Mouse (Mus musculus): ENCODE measurements at regions not wholly inside any gene's neighbourhood (a gene's known extent, or its start where the extent isn't known, plus 50 kb on each side); places are given as distances from the start of the nearest gene placed in this dataset.

DNA sequence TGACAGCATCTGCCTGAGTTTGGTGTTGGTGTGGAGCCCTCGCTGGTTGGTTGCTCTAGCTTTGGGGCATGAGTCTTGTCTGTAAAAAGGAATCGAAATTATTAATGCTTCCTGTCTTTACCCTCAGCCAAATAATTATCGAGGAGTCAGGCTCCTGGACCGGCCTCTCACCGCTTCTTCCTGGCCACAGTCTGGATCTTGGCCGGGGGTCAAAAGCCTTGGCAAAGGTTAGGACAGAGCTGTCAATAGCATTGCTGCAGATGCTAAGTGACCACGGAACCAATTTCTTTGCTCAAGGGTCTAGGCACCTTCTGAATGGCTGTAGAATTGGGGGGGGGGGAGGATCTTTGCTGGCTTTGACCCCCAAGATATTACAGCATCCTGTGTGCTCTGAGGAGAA lies 207.3 kb downstream of the Sec16b start:
- TF ChIP-seq POLR2A (IDR thresholded peaks at IDR 0.05; ENCODE audit: borderline replicate concordance, insufficient read depth, low read length): no peak
- no peak for TF ChIP-seq CTCF (IDR thresholded peaks at IDR 0.05; ENCODE audit: borderline replicate concordance, insufficient read depth, low read depth, low read length)
- no peak overlapping the region for H3K27ac ChIP-seq (ENCODE audit: insufficient read depth, low read length)
- peak; percentile 47 to 52 for DNase-seq
- no peaks in the 10 kb centered on the region; the same call in 1 of the 2 replicates for H3K4me1 ChIP-seq (ENCODE audit: control insufficient read depth, insufficient read depth, low read length)
- WGBS: 15% methylated on average over 7 of the region's 7 CpGs
- no peak overlapping the region for H3K4me3 ChIP-seq (replicated peaks; ENCODE audit: insufficient read depth, low read depth, low read length)
- H3K27me3 ChIP-seq (ENCODE audit: control insufficient read depth, insufficient read depth, low read length): no peaks in the 10 kb centered on the region; the same call in 1 of the 2 replicates

DNA sequence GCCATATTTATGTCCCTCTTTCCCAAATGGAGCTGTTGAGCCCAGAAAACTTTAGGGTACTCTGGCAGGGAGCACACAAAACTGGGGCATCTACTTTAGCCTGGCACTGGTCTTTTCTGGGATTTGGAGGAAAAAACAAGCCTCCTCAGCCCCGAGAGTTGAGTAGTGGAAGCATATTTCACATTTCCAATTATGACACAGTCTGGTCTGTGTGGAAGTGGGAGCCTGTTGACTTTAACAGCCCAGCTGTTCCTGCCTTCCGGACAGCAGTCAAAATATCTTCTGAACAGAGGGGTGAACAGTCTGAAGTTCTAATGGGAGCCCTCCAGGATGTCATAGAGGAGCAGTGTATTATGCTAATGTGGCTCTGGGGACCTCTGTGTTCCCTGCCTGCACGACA lies 209.1 kb downstream of the Sec16b start:
- DNase-seq: no peak
- H3K27me3 ChIP-seq (ENCODE audit: control insufficient read depth, insufficient read depth, low read length): no peaks in the 10 kb centered on the region; the same call in 1 of the 2 replicates
- no peaks in the 10 kb centered on the region; the same call in 1 of the 2 replicates for H3K4me1 ChIP-seq (ENCODE audit: control insufficient read depth, insufficient read depth, low read length)
- no peak overlapping the region for H3K4me3 ChIP-seq (replicated peaks; ENCODE audit: insufficient read depth, low read depth, low read length)
- no peak for TF ChIP-seq POLR2A (IDR thresholded peaks at IDR 0.05; ENCODE audit: borderline replicate concordance, insufficient read depth, low read length)
- TF ChIP-seq CTCF (IDR thresholded peaks at IDR 0.05; ENCODE audit: borderline replicate concordance, insufficient read depth, low read depth, low read length): no peak
- no peak overlapping the region for H3K27ac ChIP-seq (ENCODE audit: insufficient read depth, low read length)
- WGBS: 81% methylated on average over 3 of the region's 3 CpGs

DNA sequence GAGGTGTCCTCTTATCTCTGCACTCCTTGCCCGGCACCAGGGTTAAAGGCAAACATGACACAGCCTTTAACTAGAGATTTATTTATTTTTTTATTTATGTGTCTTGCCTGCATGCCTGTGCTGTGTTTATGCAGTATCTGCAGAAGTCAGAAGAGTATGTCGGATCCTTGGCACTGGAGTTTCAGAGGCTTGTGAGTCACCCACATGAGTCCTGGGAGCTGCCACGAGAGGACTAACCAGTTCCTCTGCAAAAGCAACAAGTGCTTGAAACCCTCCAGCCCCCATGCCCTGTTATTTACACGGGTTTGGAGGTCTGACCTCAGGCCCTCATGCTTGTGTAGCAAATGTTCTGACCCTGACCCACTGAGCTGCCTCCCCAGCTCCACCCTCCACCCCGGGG lies 210.6 kb downstream of the Sec16b start:
- WGBS: 87% methylated on average over 5 of the region's 5 CpGs
- no peak overlapping the region for H3K27ac ChIP-seq (ENCODE audit: insufficient read depth, low read length)
- H3K4me1 ChIP-seq (ENCODE audit: control insufficient read depth, insufficient read depth, low read length): no peaks in the 10 kb centered on the region; the same call in 1 of the 2 replicates
- no peaks in the 10 kb centered on the region; the same call in 1 of the 2 replicates for H3K27me3 ChIP-seq (ENCODE audit: control insufficient read depth, insufficient read depth, low read length)
- no peak overlapping the region for H3K4me3 ChIP-seq (replicated peaks; ENCODE audit: insufficient read depth, low read depth, low read length)
- TF ChIP-seq POLR2A (IDR thresholded peaks at IDR 0.05; ENCODE audit: borderline replicate concordance, insufficient read depth, low read length) (no peak), CTCF (IDR thresholded peaks at IDR 0.05; ENCODE audit: borderline replicate concordance, insufficient read depth, low read depth, low read length) (no peak)
- DNase-seq: no peak

DNA sequence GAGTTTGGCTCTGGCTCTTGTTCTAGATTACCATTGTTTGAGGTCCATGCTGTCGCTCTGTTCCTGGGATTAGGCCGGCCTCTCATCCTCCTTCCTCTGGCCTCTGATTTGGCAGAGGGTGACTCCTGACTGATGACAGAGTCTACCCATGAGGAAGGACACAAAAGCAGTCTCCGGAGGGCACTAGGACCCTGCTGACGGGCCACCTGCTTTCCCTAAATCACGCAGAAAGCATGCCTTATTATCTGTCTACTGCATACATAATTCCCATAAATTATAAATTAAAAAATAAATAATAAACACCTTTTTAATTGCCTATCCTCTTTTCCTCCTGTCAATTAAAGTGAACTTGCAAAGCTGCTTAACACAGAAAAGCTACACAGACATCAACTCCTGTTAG lies 215.4 kb downstream of the Sec16b start:
- no peak for DNase-seq
- WGBS: 61% methylated on average over 5 of the region's 5 CpGs
- TF ChIP-seq CTCF (IDR thresholded peaks at IDR 0.05; ENCODE audit: borderline replicate concordance, insufficient read depth, low read depth, low read length): no peak
- no peak for TF ChIP-seq POLR2A (IDR thresholded peaks at IDR 0.05; ENCODE audit: borderline replicate concordance, insufficient read depth, low read length)
- Histone ChIP-seq H3K4me3 (replicated peaks; ENCODE audit: insufficient read depth, low read depth, low read length) (no peak overlapping the region), H3K27ac (ENCODE audit: insufficient read depth, low read length) (no peak overlapping the region), H3K4me1 (ENCODE audit: control insufficient read depth, insufficient read depth, low read length) (no peaks in the 10 kb centered on the region), H3K27me3 (ENCODE audit: control insufficient read depth, insufficient read depth, low read length) (no peaks in the 10 kb centered on the region)

DNA sequence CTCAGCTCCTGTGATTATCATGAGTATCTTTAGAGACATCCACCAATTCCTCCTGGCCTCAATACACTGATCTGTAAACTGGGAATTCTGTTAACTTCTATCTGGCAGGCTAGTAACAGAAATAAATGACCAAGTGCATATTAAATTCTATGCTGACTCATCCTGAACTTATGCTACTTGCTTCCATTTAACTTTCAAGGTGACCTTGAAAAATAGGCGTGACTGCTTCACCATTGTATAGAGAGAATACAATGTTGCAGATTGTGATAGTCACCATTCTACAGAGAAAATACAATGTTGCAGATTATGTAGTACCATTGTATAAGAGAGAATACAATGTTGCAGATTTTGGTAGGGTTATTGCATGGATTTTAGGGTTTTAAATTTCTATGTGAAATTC lies 224.6 kb downstream of the Sec16b start:
- Histone ChIP-seq H3K4me3 (replicated peaks; ENCODE audit: insufficient read depth, low read depth, low read length) (no peak overlapping the region), H3K27me3 (ENCODE audit: control insufficient read depth, insufficient read depth, low read length) (no peaks in the 10 kb centered on the region), H3K4me1 (ENCODE audit: control insufficient read depth, insufficient read depth, low read length) (no peaks in the 10 kb centered on the region), H3K27ac (ENCODE audit: insufficient read depth, low read length) (no peak overlapping the region)
- DNase-seq: no peak
- TF ChIP-seq POLR2A (IDR thresholded peaks at IDR 0.05; ENCODE audit: borderline replicate concordance, insufficient read depth, low read length) (no peak), CTCF (IDR thresholded peaks at IDR 0.05; ENCODE audit: borderline replicate concordance, insufficient read depth, low read depth, low read length) (no peak)
- WGBS: 92% methylated on average over 1 of the region's 1 CpGs

DNA sequence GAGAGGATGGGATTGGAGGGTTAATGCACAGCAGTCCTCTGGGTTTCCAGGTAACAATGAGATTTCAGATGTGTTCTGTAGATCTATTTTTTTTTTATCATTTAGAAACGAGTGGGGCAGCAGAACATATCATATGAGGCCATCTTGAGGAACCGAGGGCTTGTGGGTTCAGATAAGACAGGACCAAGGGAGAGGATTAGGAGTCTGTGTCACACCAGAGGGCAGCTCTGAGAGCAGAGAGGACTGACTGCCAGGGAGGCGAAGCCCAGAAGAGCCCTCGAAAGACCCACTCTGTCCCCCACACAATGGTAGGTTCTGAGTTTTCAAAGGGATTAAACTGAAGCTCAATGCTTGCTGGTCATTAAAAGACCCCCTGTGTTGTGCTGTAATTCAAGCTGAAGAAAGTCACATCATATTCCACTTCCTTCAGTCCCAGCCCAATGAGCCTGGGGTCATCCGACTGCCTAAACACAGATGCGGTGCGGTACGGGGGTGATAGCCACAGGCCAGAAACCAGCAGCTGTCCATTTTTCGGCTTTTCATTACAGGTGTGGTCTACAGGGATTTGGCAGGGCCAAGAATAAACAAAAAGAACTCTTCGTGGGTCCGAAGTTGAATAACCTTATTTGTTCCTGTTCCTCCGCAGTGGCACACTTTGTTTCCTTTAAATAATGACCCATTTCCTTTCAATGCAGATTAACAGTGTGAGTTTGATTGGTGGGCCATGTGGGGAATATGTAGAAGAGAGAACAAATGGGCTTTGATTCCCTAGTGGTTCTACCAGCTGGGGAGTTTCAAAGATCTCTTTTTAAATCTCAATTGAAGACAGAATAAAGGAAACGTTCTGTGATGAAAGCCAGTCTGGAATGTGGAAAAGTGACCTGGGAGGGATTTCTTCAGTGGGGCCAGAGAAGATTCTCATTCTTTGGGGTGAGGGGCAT lies 234.5 kb downstream of the Sec16b start:
- no peaks in the 10 kb centered on the region for H3K27me3 ChIP-seq (ENCODE audit: control insufficient read depth, insufficient read depth, low read length)
- no peak overlapping the region for H3K4me3 ChIP-seq (replicated peaks; ENCODE audit: insufficient read depth, low read depth, low read length)
- H3K27ac ChIP-seq (ENCODE audit: insufficient read depth, low read length): no peak overlapping the region
- TF ChIP-seq POLR2A (IDR thresholded peaks at IDR 0.05; ENCODE audit: borderline replicate concordance, insufficient read depth, low read length) (no peak), CTCF (IDR thresholded peaks at IDR 0.05; ENCODE audit: borderline replicate concordance, insufficient read depth, low read depth, low read length) (no peak)
- DNase-seq: no peak
- H3K4me1 ChIP-seq (ENCODE audit: control insufficient read depth, insufficient read depth, low read length): no peaks in the 10 kb centered on the region
- WGBS: 71% methylated on average over 13 of the region's 13 CpGs

DNA sequence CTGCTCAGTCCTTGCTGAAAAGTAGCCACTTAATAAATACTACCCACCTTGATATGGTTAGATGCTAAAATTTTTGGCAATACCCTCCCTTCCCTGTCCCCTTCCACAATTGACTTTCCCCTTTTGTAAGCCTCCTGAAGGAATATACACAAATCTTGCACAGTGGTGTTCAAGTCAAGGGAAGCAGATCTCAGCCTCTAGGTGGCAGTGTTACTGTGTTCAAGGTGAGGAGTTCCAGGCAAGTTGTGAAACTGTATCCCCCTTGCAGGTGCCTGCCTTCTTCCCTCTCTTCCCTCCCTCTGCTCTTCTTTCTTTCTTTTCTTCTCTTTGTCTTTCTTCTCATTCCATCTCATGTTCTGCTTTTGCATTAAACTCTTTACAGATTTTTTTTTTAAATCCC lies 239.1 kb downstream of the Sec16b start:
- H3K4me3 ChIP-seq (replicated peaks; ENCODE audit: insufficient read depth, low read depth, low read length): no peak overlapping the region
- H3K27ac ChIP-seq (ENCODE audit: insufficient read depth, low read length): no peak overlapping the region
- no peaks in the 10 kb centered on the region for H3K27me3 ChIP-seq (ENCODE audit: control insufficient read depth, insufficient read depth, low read length)
- peak; percentile 78 for TF ChIP-seq CTCF (IDR thresholded peaks at IDR 0.05; ENCODE audit: borderline replicate concordance, insufficient read depth, low read depth, low read length)
- no peak for TF ChIP-seq POLR2A (IDR thresholded peaks at IDR 0.05; ENCODE audit: borderline replicate concordance, insufficient read depth, low read length)
- H3K4me1 ChIP-seq (ENCODE audit: control insufficient read depth, insufficient read depth, low read length): no peaks in the 10 kb centered on the region
- DNase-seq: peak; percentile 51 to 53
